Mouse (Mus musculus): ENCODE data around the gene Cfap69. TPM values are rescaled to one million over a fixed set of nuclear protein-coding genes. Genes with fewer than 3 reads are reported as not detected.

Cfap69 gene
- total RNA-seq (2014; rRNA removed) (1.0 TPM in 2 replicates), polyA plus RNA-seq (2012; rRNA removed) (0.04 and 0.05 TPM in 2 replicates)

DNA sequence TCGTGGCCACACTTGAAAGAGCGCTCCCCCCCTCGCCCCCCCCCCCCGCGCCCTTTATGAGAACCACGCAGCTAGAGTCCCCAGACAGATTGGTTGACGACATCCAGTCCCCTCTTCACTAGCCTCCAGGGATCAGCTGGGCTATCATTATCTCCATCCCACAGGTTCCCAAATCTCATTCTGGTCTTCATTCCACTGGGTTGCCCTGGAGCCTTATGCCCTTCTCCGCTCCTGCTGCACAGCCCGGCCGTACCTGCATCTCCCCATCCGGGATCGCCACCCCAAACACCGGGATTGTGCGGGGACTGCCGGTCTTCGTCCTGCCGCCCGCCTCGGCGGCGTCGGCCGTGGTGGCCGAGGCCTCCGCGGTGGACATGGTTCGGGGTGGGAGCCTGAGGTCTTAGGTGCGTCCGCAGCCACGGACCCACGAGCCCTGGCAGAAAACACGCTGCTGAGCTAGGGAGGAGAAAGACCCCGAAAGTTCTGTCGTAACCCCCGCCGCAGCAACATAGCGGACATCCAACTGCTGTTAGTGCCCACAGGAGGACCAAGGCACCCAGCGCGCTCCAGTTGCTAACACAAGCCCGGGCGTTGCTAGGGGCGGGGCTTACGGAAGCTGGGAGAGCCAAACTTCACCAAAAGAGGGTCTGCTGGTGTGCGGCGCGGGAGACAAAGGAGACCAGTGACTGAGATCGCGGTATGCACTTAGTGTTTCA is at the start of gene Cfap69:
TSS of gene Cfap69 (minus strand) at position 585 of the 716 bp plus-strand sequence.
- H3K79me2 ChIP-seq (ENCODE audit: control insufficient read depth, insufficient read depth, low read length): no peaks in the 10 kb centered on the region
- H3K36me3 ChIP-seq (ENCODE audit: control insufficient read depth, insufficient read depth, low read length): no peaks in the 10 kb centered on the region
- WGBS: 1% methylated on average over 48 of the region's 48 CpGs
- peaks cover 4% of the 10 kb centered on the region for H3K4me1 ChIP-seq (ENCODE audit: control insufficient read depth, insufficient read depth, low read length)
- peak within 1 kb of the TSS; percentile 49 for H3K9ac ChIP-seq (ENCODE audit: low read depth, low read length)
- H3K27ac ChIP-seq (replicated peaks; ENCODE audit: insufficient read depth, low read depth, low read length): no peak within 1 kb of the TSS
- TF ChIP-seq CTCF (IDR thresholded peaks at IDR 0.05; ENCODE audit: low read depth, low read length) (no peak), POLR2A (IDR thresholded peaks at IDR 0.05; ENCODE audit: extremely low read depth, insufficient read depth, low read length) (no peak)
- peak; percentile 10 for DNase-seq (ENCODE audit: extremely low read depth, low read depth, low spot score)
- H3K4me3 ChIP-seq (ENCODE audit: insufficient read depth, low read depth, low read length): peak within 1 kb of the TSS; percentile 69
- H3K27me3 ChIP-seq (ENCODE audit: control insufficient read depth, insufficient read depth, low read length): peaks cover 4% of the 10 kb centered on the region

DNA sequence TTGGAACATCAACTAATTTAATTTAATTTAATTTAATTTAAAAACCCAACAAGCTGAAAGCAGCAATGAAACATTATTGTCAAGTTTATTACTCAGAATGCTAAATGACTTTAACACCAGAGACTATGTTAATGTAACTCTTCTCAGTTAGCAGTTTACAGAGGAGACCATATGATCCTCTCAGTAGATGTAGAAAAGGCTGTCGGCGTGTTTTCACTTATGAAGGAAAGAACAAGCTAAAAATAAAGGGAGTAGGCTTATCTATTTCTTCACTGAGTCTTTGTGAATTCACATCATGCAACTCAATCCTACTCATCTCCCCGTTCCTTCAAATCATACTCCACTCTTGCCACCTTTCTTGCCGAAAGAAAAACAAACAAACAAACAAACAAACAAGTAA is 47.0 kb upstream of the Cfap69 start:
- WGBS: 82% methylated on average over 4 of the region's 4 CpGs
- no peaks in the 10 kb centered on the region for H3K79me2 ChIP-seq (ENCODE audit: control insufficient read depth, insufficient read depth, low read length)

DNA sequence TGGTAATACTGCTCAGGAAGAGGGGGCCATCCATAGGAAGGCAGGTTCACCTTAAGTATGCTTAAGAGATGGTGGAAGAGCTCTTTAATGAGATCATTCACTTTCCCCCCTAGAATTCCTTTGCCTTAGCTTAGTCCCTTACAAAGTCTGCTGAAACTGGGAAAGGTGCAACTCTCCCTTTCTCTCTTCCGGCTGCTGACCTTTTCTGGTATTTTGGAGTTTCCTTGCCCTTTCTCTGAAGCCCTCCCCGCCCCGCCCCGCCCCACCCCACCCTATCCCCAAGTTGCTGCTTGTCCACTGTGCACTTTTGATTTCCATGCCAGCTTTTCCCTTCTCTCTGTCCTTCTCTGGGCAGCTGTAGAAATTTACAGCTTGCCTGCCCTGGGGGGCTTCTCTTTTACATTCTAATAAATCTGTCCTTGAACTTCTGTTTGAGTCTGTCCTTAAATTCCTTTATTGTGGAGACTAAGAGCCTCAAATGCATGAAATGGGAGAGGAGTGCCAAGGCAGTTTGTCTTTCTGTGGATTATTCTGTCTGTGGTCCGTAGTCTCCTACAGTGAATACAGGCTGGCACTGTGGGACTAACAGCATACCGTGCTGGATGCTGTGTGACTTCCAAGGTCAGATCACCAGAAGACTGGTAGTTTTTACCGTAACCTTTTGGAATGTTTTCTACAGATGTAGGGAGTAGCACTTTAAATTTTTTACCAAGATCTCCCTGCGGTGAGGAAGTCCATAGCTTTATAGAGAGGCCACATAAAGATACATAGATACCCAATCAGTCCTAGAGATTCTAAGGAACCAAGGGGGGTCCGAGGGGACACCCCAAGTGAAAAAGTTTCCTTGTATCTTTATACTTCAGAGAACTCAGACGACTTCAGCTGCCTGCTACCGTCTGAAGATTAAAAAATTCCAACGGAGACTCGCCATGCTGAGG is 43.6 kb upstream of the Cfap69 start:
- Histone ChIP-seq H3K27me3 (ENCODE audit: control insufficient read depth, insufficient read depth, low read length) (no peaks in the 10 kb centered on the region), H3K79me2 (ENCODE audit: control insufficient read depth, insufficient read depth, low read length) (no peaks in the 10 kb centered on the region), H3K36me3 (ENCODE audit: control insufficient read depth, insufficient read depth, low read length) (no peaks in the 10 kb centered on the region), H3K4me3 (ENCODE audit: insufficient read depth, low read depth, low read length) (no peak overlapping the region), H3K27ac (replicated peaks; ENCODE audit: insufficient read depth, low read depth, low read length) (no peak overlapping the region), H3K9ac (ENCODE audit: low read depth, low read length) (no peak overlapping the region), H3K4me1 (ENCODE audit: control insufficient read depth, insufficient read depth, low read length) (no peaks in the 10 kb centered on the region)
- no peak for DNase-seq (ENCODE audit: extremely low read depth, low read depth, low spot score)
- WGBS: 73% methylated on average over 13 of the region's 13 CpGs
- TF ChIP-seq POLR2A (IDR thresholded peaks at IDR 0.05; ENCODE audit: extremely low read depth, insufficient read depth, low read length) (no peak), CTCF (IDR thresholded peaks at IDR 0.05; ENCODE audit: low read depth, low read length) (no peak)

More for the DNA sequence above, 47.0 kb upstream of the Cfap69 start:
- Histone ChIP-seq H3K27ac (replicated peaks; ENCODE audit: insufficient read depth, low read depth, low read length) (no peak overlapping the region), H3K36me3 (ENCODE audit: control insufficient read depth, insufficient read depth, low read length) (no peaks in the 10 kb centered on the region), H3K4me1 (ENCODE audit: control insufficient read depth, insufficient read depth, low read length) (no peaks in the 10 kb centered on the region), H3K9ac (ENCODE audit: low read depth, low read length) (no peak overlapping the region), H3K27me3 (ENCODE audit: control insufficient read depth, insufficient read depth, low read length) (no peaks in the 10 kb centered on the region), H3K4me3 (ENCODE audit: insufficient read depth, low read depth, low read length) (no peak overlapping the region)
- no peak for DNase-seq (ENCODE audit: extremely low read depth, low read depth, low spot score)
- TF ChIP-seq CTCF (IDR thresholded peaks at IDR 0.05; ENCODE audit: low read depth, low read length): no peak
- no peak for TF ChIP-seq POLR2A (IDR thresholded peaks at IDR 0.05; ENCODE audit: extremely low read depth, insufficient read depth, low read length)

DNA sequence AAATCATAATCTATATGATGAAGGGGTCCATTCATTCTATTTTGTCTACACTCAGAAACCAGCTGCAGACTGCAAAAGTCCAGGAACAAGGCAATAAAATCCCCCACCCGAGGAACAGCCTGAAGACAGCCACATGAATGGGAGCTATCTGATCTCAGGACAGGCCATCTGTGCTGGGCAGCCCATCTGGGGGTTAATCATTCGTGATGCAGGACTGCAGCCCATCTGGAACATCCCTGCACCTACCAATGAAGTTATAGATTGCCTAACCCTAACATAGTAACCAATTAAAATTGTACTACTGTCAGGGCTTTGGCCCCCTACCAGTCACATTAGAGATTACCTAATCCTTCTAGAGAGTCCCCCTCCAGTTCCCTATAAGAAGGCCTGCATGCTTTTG is 41.0 kb upstream of the Cfap69 start:
- Histone ChIP-seq H3K27me3 (ENCODE audit: control insufficient read depth, insufficient read depth, low read length) (no peaks in the 10 kb centered on the region), H3K79me2 (ENCODE audit: control insufficient read depth, insufficient read depth, low read length) (no peaks in the 10 kb centered on the region), H3K36me3 (ENCODE audit: control insufficient read depth, insufficient read depth, low read length) (no peaks in the 10 kb centered on the region), H3K9ac (ENCODE audit: low read depth, low read length) (no peak overlapping the region), H3K4me3 (ENCODE audit: insufficient read depth, low read depth, low read length) (no peak overlapping the region), H3K4me1 (ENCODE audit: control insufficient read depth, insufficient read depth, low read length) (no peaks in the 10 kb centered on the region), H3K27ac (replicated peaks; ENCODE audit: insufficient read depth, low read depth, low read length) (no peak overlapping the region)
- TF ChIP-seq CTCF (IDR thresholded peaks at IDR 0.05; ENCODE audit: low read depth, low read length) (no peak), POLR2A (IDR thresholded peaks at IDR 0.05; ENCODE audit: extremely low read depth, insufficient read depth, low read length) (no peak)
- DNase-seq (ENCODE audit: extremely low read depth, low read depth, low spot score): no peak
- WGBS: 42% methylated on average over 2 of the region's 2 CpGs

DNA sequence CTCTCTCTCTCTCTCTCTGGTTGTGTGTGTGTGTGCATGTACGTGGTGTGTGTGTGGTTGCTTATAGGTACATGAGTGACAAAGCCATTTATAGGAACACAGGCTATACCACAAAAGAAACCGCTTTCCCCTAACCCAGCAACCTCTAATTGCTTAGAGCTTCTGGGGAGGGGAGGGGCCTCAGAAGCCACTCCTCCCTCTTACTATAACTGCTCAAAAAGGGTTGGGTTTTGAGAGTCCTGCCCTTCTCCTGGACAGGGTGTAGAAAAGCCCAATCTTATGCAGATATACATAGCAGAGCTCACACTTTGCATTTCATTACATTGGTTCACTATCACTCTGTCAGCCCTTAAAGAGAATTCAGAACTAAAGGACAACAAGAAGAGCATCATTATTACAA is 36.3 kb upstream of the Cfap69 start:
- WGBS: 88% methylated on average over 2 of the region's 2 CpGs
- H3K36me3 ChIP-seq (ENCODE audit: control insufficient read depth, insufficient read depth, low read length): no peaks in the 10 kb centered on the region
- no peaks in the 10 kb centered on the region for H3K27me3 ChIP-seq (ENCODE audit: control insufficient read depth, insufficient read depth, low read length)
- H3K9ac ChIP-seq (ENCODE audit: low read depth, low read length): no peak overlapping the region
- H3K79me2 ChIP-seq (ENCODE audit: control insufficient read depth, insufficient read depth, low read length): no peaks in the 10 kb centered on the region
- DNase-seq (ENCODE audit: extremely low read depth, low read depth, low spot score): no peak
- H3K27ac ChIP-seq (replicated peaks; ENCODE audit: insufficient read depth, low read depth, low read length): no peak overlapping the region
- TF ChIP-seq CTCF (IDR thresholded peaks at IDR 0.05; ENCODE audit: low read depth, low read length): no peak
- H3K4me1 ChIP-seq (ENCODE audit: control insufficient read depth, insufficient read depth, low read length): no peaks in the 10 kb centered on the region
- H3K4me3 ChIP-seq (ENCODE audit: insufficient read depth, low read depth, low read length): no peak overlapping the region
